Mouse (Mus musculus) forelimb bud, embryonic 11.5 days (tissue): ENCODE results near the gene Frem1.
A peak's percentile ranks its signal among the peaks of the same experiment; 100 is the strongest.

Source experiments
- DNase-seq: peaks from one replicate; pipeline ENCODE4 v3.0.0-alpha.2; 2012; ENCODE audit warnings: low read depth, low spot score

The Frem1 gene

GRCm38 (mm10) chr4:82872121-82872520, 180.0 kb downstream of the Frem1 start:
- DNase-seq: no peak

- DNase-seq: no peak
Observed at GRCm38 (mm10) chr4:82870931-82871330, 181.2 kb downstream of the Frem1 start.

GRCm38 (mm10) chr4:82867731-82868445, 184.3 kb downstream of the Frem1 start:
- no peak for DNase-seq

GRCm38 (mm10) chr4:82867111-82867510, 185.0 kb downstream of the Frem1 start:
- DNase-seq: no peak

GRCm38 (mm10) chr4:82864974-82865699, 187.0 kb downstream of the Frem1 start:
- DNase-seq: no peak

GRCm38 (mm10) chr4:82863316-82863715, 188.8 kb downstream of the Frem1 start:
- no peak for DNase-seq

- DNase-seq: no peak
Observed at GRCm38 (mm10) chr4:82861451-82861850, 190.7 kb downstream of the Frem1 start.

- no peak for DNase-seq
Observed at GRCm38 (mm10) chr4:82860566-82860965, 191.6 kb downstream of the Frem1 start.

GRCm38 (mm10) chr4:82859131-82860125, 192.7 kb downstream of the Frem1 start, which contains the start of gene Zdhhc21:
Gene Zdhhc21, minus strand, starts transcription at chr4:82859958.
- peak; percentile 40 for DNase-seq

GRCm38 (mm10) chr4:82858431-82859010, 193.6 kb downstream of the Frem1 start:
- DNase-seq: no peak

- DNase-seq: no peak
Observed at GRCm38 (mm10) chr4:82856986-82857385, 195.2 kb downstream of the Frem1 start.

- no peak for DNase-seq
Observed at GRCm38 (mm10) chr4:82853809-82854208, 198.3 kb downstream of the Frem1 start.

- DNase-seq: no peak
Observed at GRCm38 (mm10) chr4:82848552-82849234, 203.4 kb downstream of the Frem1 start.
